Mouse (Mus musculus) embryonic fibroblast, embryonic 13.5 days (primary cell): ENCODE results near the gene Msh4.

Experiments used
- CTCF ChIP-seq: IDR thresholded peaks from 2 replicates; pipeline ENCODE4 v1.5.1; 2011; ENCODE audit warnings: mild to moderate bottlenecking, control low read depth, low read length, moderate library complexity, borderline replicate concordance; ENCODE audit not compliant: insufficient read depth
- POLR2A ChIP-seq: IDR thresholded peaks from 2 replicates; pipeline ENCODE4 v1.6.1; 2011; ENCODE audit warnings: low read depth, mild to moderate bottlenecking, control low read depth, low read length, moderate library complexity

- TF ChIP-seq POLR2A (no peak), CTCF (no peak)
Observed at GRCm38 (mm10) chr3:153888141-153888540, 17.8 kb downstream of the Msh4 start.
